ENCODE assay signal across 21 mouse cellular contexts in the genomic region with DNA sequence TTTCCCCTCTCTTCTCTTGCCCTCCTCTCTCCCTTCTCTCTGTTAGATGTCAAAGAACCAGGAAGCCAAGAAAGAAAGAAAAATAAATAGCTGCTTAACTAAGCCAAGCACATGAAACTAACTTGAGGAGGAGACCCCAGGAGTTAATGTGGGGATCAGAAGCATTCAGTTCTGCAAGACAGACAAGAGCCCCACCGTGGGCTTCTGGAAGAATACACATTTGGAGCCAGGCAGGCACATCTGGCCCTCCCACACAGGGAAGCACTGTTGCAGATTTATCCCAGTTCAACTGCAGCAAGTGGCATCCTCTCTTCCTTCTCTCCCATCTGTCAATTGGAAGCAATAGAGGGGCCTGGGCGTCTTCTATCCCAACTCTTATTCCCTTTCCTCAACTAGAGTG.
DNase-seq lines count a peak whose midpoint lies in the region; ATAC-seq lines count a peak whose summit lies in the region.
"Had no signal": no experiment of that assay in that cellular context is flagged by ENCODE, and none has a peak within 500 bp of the region (broad histone marks: within the 10 kb centered on the region; RNA-seq: fewer than 3 reads in every experiment).

No protein-coding gene starts in this region.

- H3K36me3 ChIP-seq in kidney, embryonic 14.5 days (ENCODE audit: control insufficient read depth, insufficient read depth, low read length), result no peaks in the 10 kb centered on the region
- H3K36me3 ChIP-seq: embryonic facial prominence, embryonic 13.5 days; embryonic facial prominence, embryonic 15.5 days; forebrain, embryonic 10.5 days; forebrain, embryonic 12.5 days had no signal

- H3K4me1 ChIP-seq in kidney, embryonic 14.5 days (ENCODE audit: control insufficient read depth, insufficient read depth, low read length), result peaks cover 24% of the 10 kb centered on the region

- H3K4me3 ChIP-seq in kidney, embryonic 14.5 days (ENCODE audit: low read length), result no peak overlapping the region
- H3K4me3 ChIP-seq: embryonic facial prominence, embryonic 13.5 days; embryonic facial prominence, embryonic 15.5 days; erythroblast, embryonic 14.5 days; forebrain, embryonic 10.5 days; forebrain, embryonic 12.5 days had no signal

- H3K9ac ChIP-seq in kidney, embryonic 14.5 days (ENCODE audit: low read depth, low read length), result no peak overlapping the region
- H3K9ac ChIP-seq: embryonic facial prominence, embryonic 13.5 days; embryonic facial prominence, embryonic 15.5 days; forebrain, embryonic 12.5 days had no signal

- ATAC-seq in kidney, embryonic 14.5 days (ENCODE audit: low FRiP score, low TSS enrichment), result no peak
- ATAC-seq: forebrain, embryonic 14.5 days; forebrain, embryonic 16.5 days had no signal

- no peaks in the 10 kb centered on the region for H3K9me3 ChIP-seq in kidney, embryonic 14.5 days (ENCODE audit: control insufficient read depth, low read length)
- H3K9me3 ChIP-seq: embryonic facial prominence, embryonic 13.5 days; embryonic facial prominence, embryonic 15.5 days; forebrain, embryonic 10.5 days; forebrain, embryonic 12.5 days had no signal

- no peak for DNase-seq in kidney, postnatal 14 days
- DNase-seq in layer of hippocampus, adult 9-11 months, result peak; percentile 3
- DNase-seq in layer of hippocampus, postnatal 14 days (ENCODE audit: low spot score in 2 of 2), result no peak
- DNase-seq: adrenal gland, adult 2 months; adrenal gland, postnatal 10 days; adrenal gland, postnatal 25 days; cerebellum, adult 11 months; cerebellum, adult 18-20 months; cerebellum, adult 8-10 months; cerebellum, adult 9-11 months; cerebellum, postnatal 14 days; cerebellum, postnatal 36 days; embryo, embryonic 11 days had no signal

- H3K4me2 ChIP-seq in kidney, embryonic 14.5 days (replicated peaks; ENCODE audit: low read depth, low read length), result no peak overlapping the region
- H3K4me2 ChIP-seq: embryonic facial prominence, embryonic 13.5 days; embryonic facial prominence, embryonic 15.5 days; forebrain, embryonic 12.5 days had no signal

- H3K27ac ChIP-seq in kidney, embryonic 14.5 days (ENCODE audit: low read depth, low read length), result 0 out of 2 replicates have a peak overlapping the region, but pooled peaks have one; percentile 30
- H3K27ac ChIP-seq: embryonic facial prominence, embryonic 13.5 days; embryonic facial prominence, embryonic 15.5 days; forebrain, embryonic 10.5 days; forebrain, embryonic 12.5 days had no signal

- 39% methylated on average over 2 of the region's 2 CpGs for WGBS in kidney, embryonic 14.5 days

- H3K27me3 ChIP-seq in kidney, embryonic 14.5 days (ENCODE audit: control insufficient read depth, insufficient read depth, low read length), result no peaks in the 10 kb centered on the region
